Mouse (Mus musculus) testis, adult 2 months (tissue): ENCODE measurements at regions not wholly inside any gene's neighbourhood (a gene's known extent, or its start where the extent isn't known, plus 50 kb on each side); places are given as distances from the start of the nearest gene placed in this dataset.

Experiments
- H3K27ac ChIP-seq: fragments of 200-500 bp; 2 replicates; pipeline ENCODE4 v1.5.1; 2012; ENCODE audit warnings: low read depth, low read length; ENCODE audit not compliant: control insufficient read depth, insufficient read depth
- H3K27me3 ChIP-seq: fragments of 200-500 bp; 2 replicates; pipeline ENCODE4 v1.6.1; 2012; ENCODE audit warnings: mild to moderate bottlenecking, low read length, moderate library complexity; ENCODE audit not compliant: control insufficient read depth, insufficient read depth
- H3K36me3 ChIP-seq: fragments of 200-500 bp; 2 replicates; pipeline ENCODE4 v1.6.1; 2012; ENCODE audit warnings: mild to moderate bottlenecking, low read length; ENCODE audit not compliant: control insufficient read depth, insufficient read depth
- H3K4me1 ChIP-seq: fragments of 200-500 bp; 2 replicates; pipeline ENCODE4 v1.6.1; 2012; ENCODE audit warnings: low read length; ENCODE audit not compliant: control insufficient read depth, insufficient read depth
- H3K4me3 ChIP-seq: fragments of 200-500 bp; 2 replicates; pipeline ENCODE4 v1.5.1; 2012; ENCODE audit warnings: low read depth, mild to moderate bottlenecking, low read length, moderate library complexity, mixed read lengths; ENCODE audit not compliant: control insufficient read depth
- CTCF ChIP-seq: fragments of 200-500 bp; IDR thresholded peaks from 2 replicates; pipeline ENCODE4 v1.5.1; 2012; ENCODE audit warnings: low read depth, mild to moderate bottlenecking, inconsistent platforms, low read length, moderate library complexity; ENCODE audit not compliant: control insufficient read depth, insufficient read depth, insufficient replicate concordance
- POLR2A ChIP-seq: fragments of 200-500 bp; IDR thresholded peaks from 2 replicates; pipeline ENCODE4 v1.6.1; 2012; ENCODE audit warnings: low read depth, mild to moderate bottlenecking, inconsistent platforms, low read length, moderate library complexity; ENCODE audit not compliant: control insufficient read depth

- TF ChIP-seq CTCF (no peak), POLR2A (no peak)
- Histone ChIP-seq H3K27me3 (no peaks in the 10 kb centered on the region), H3K27ac (no peak overlapping the region), H3K4me1 (no peaks in the 10 kb centered on the region), H3K36me3 (no peaks in the 10 kb centered on the region), H3K4me3 (no peak overlapping the region)
Observed at GRCm38 (mm10) chr13:102449416-102450121, 243.8 kb upstream of the Cd180 start.

DNA sequence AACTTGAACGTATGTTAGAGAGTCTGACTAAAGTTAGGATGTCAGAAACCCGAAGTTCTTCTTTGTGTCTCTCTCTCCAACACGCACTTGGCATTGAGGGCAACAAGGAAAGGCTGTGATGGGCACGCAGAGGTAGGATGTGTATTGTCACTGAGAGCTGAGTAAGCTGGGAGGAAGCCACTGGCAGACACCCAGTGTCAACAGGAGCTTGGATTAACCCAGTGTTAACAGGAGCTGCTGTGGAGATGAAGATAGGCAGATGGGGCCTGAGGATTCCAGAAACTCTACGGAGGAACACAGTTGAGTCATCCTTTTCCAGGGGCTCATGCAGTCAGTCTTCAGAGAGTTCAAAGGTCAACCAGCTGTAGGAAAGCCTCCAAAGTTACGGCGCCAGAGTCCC, 242.2 kb upstream of the Cd180 start:
- Histone ChIP-seq H3K4me1 (no peaks in the 10 kb centered on the region), H3K36me3 (no peaks in the 10 kb centered on the region), H3K27me3 (no peaks in the 10 kb centered on the region), H3K4me3 (no peak overlapping the region), H3K27ac (no peak overlapping the region)
- TF ChIP-seq CTCF: no peak
- no peak for TF ChIP-seq POLR2A

GRCm38 (mm10) chr13:102458711-102459110, 234.6 kb upstream of the Cd180 start:
- Histone ChIP-seq H3K27ac (no peak overlapping the region), H3K27me3 (no peaks in the 10 kb centered on the region), H3K4me3 (no peak overlapping the region), H3K36me3 (no peaks in the 10 kb centered on the region), H3K4me1 (no peaks in the 10 kb centered on the region)
- TF ChIP-seq POLR2A (no peak), CTCF (no peak)

DNA sequence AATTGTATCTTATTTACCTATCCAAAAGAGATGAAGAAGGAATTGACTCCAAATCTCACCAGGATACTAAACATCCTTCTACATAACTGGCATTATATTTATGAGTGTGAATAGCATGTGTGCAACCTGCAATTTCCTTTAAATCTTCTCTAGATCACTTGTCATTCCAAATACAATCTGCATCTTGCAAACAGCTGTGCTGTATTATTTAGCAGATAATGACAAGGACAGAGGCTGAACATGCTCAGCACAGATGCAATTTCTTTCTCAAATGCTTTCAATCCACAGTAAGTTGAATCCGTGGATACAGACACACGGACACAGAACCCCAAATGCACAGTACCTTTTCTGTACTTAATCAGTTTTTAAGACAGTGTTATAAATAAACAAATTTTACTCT, 229.4 kb upstream of the Cd180 start:
- Histone ChIP-seq H3K4me1 (no peaks in the 10 kb centered on the region), H3K36me3 (no peaks in the 10 kb centered on the region), H3K4me3 (no peak overlapping the region), H3K27me3 (no peaks in the 10 kb centered on the region), H3K27ac (no peak overlapping the region)
- TF ChIP-seq POLR2A: no peak
- TF ChIP-seq CTCF: no peak

- Histone ChIP-seq H3K4me3 (no peak overlapping the region), H3K27me3 (no peaks in the 10 kb centered on the region), H3K4me1 (no peaks in the 10 kb centered on the region), H3K36me3 (no peaks in the 10 kb centered on the region), H3K27ac (no peak overlapping the region)
- TF ChIP-seq POLR2A (no peak), CTCF (no peak)
Observed at GRCm38 (mm10) chr13:102481906-102482305, 211.5 kb upstream of the Cd180 start.

DNA sequence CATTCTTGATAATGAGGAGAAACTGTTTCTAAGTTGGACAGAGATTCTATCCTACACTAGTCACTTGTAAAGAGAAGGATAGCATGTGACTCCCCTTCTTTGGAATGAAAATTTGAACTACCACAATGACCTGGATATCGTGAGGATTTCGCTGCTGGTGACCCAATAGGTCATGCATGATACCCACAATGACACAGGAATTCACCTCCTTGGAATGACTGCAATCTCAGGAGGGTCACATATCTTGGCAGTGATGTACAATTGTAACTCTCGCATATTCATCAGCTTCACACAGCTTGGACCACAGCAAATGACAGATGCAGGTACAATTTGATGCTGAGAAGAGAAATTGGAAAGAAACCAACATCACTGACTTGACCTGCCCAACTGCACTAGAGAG, 210.9 kb upstream of the Cd180 start:
- no peaks in the 10 kb centered on the region for H3K27me3 ChIP-seq
- no peak overlapping the region for H3K4me3 ChIP-seq
- H3K27ac ChIP-seq: no peak overlapping the region
- H3K36me3 ChIP-seq: no peaks in the 10 kb centered on the region
- TF ChIP-seq CTCF (no peak), POLR2A (no peak)
- H3K4me1 ChIP-seq: no peaks in the 10 kb centered on the region

GRCm38 (mm10) chr13:102487416-102488097, 205.8 kb upstream of the Cd180 start:
- TF ChIP-seq POLR2A: no peak
- TF ChIP-seq CTCF: no peak
- H3K27me3 ChIP-seq: no peaks in the 10 kb centered on the region
- H3K4me3 ChIP-seq: no peak overlapping the region
- no peaks in the 10 kb centered on the region for H3K4me1 ChIP-seq
- no peak overlapping the region for H3K27ac ChIP-seq
- no peaks in the 10 kb centered on the region for H3K36me3 ChIP-seq

DNA sequence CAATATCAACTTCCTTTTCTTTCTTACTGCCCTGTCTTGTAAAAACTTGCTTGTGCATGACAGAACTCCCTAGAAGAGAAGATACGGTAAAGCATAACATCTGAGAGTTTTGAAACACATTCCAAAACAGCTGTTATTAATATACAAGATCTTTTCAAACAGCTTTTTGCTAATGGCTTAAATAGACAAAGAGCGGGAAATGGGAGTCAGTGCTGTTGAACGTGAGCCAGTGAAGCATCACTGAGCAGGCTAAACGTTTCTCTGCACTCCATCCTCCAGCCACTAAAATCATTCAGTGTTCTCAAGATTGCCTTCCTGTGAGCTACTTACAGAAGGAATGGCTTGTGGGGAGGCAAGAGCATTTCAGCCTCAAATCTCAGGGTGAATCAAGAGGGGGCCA, 202.0 kb upstream of the Cd180 start:
- Histone ChIP-seq H3K27ac (no peak overlapping the region), H3K27me3 (no peaks in the 10 kb centered on the region), H3K4me3 (no peak overlapping the region), H3K4me1 (no peaks in the 10 kb centered on the region), H3K36me3 (no peaks in the 10 kb centered on the region)
- no peak for TF ChIP-seq POLR2A
- TF ChIP-seq CTCF: no peak
